Mouse (Mus musculus): ENCODE data around the gene Crygn. TPM values are rescaled to one million over a fixed set of nuclear protein-coding genes. Genes with fewer than 3 reads are reported as not detected.

Crygn gene
- total RNA-seq, 2 experiments from 2014 or later, result not detected

GRCm38 (mm10) chr5:24747533-24747932 lies 10.3 kb downstream of the Crygn start:
- DNase-seq, result no peak

- no peak for DNase-seq
These were observed 13.9 kb downstream of the Crygn start for GRCm38 (mm10) chr5:24743956-24744355.

- no peak for DNase-seq
These were observed 16.5 kb downstream of the Crygn start for GRCm38 (mm10) chr5:24741172-24741885.

- peak; percentile 69 for DNase-seq
These were observed 18.6 kb downstream of the Crygn start for GRCm38 (mm10) chr5:24739141-24739753.

GRCm38 (mm10) chr5:24738517-24738916 lies 19.3 kb downstream of the Crygn start:
- DNase-seq, result no peak

GRCm38 (mm10) chr5:24737595-24737994 lies 20.2 kb downstream of the Crygn start:
- no peak for DNase-seq

GRCm38 (mm10) chr5:24733771-24734426 lies 23.9 kb downstream of the Crygn start:
- no peak for DNase-seq

GRCm38 (mm10) chr5:24733134-24733533 lies 24.7 kb downstream of the Crygn start:
- DNase-seq, result no peak

- DNase-seq, result no peak
These were observed 26.8 kb downstream of the Crygn start for GRCm38 (mm10) chr5:24730986-24731385.

- no peak for DNase-seq
These were observed 27.3 kb downstream of the Crygn start, which contains the start of gene Wdr86 for GRCm38 (mm10) chr5:24730488-24730871. Gene Wdr86 (minus strand): TSS chr5:24730727.

- no peak for DNase-seq
These were observed 27.9 kb downstream of the Crygn start for GRCm38 (mm10) chr5:24729797-24730487.

GRCm38 (mm10) chr5:24726901-24727836 lies 30.6 kb downstream of the Crygn start:
- DNase-seq, result no peak

GRCm38 (mm10) chr5:24725897-24726296 lies 31.9 kb downstream of the Crygn start:
- DNase-seq, result no peak

- DNase-seq, result no peak
These were observed 33.0 kb downstream of the Crygn start for GRCm38 (mm10) chr5:24724805-24725204.

GRCm38 (mm10) chr5:24724270-24724634 lies 33.6 kb downstream of the Crygn start:
- DNase-seq, result no peak

GRCm38 (mm10) chr5:24723527-24724269 lies 34.1 kb downstream of the Crygn start:
- no peak for DNase-seq

GRCm38 (mm10) chr5:24719852-24720251 lies 38.0 kb downstream of the Crygn start:
- DNase-seq, result no peak

- DNase-seq, result no peak
These were observed 39.7 kb downstream of the Crygn start for GRCm38 (mm10) chr5:24718076-24718475.

GRCm38 (mm10) chr5:24713987-24714386 lies 43.8 kb downstream of the Crygn start:
- DNase-seq, result no peak

- DNase-seq, result no peak
These were observed 44.6 kb downstream of the Crygn start for GRCm38 (mm10) chr5:24713199-24713598.

GRCm38 (mm10) chr5:24711615-24712014 lies 46.2 kb downstream of the Crygn start:
- no peak for DNase-seq
